Mouse (Mus musculus) intestine, postnatal 0 days (tissue): ENCODE data around the gene Spef1. TPM values are rescaled to one million over a fixed set of nuclear protein-coding genes. Genes with fewer than 3 reads are reported as not detected.

Source experiments
- ATAC-seq: fragments of 200-750 bp; cut with Nextera tagmentation; 2 replicates; pipeline ENCODE4 v1.8.0; 2017; ENCODE audit warnings: mild to moderate bottlenecking, moderate TSS enrichment, moderate library complexity
- H3K27ac ChIP-seq: fragments of 300-500 bp; sonication (generic); 2 replicates; pipeline ENCODE4 v1.5.1; 2014; ENCODE audit warnings: mild to moderate bottlenecking, low read depth, low read length, moderate library complexity
- H3K27me3 ChIP-seq: fragments of 300-500 bp; sonication (generic); replicated peaks from 2 replicates; pipeline ENCODE4 v1.6.1; 2014; ENCODE audit warnings: low read length, mixed read lengths; ENCODE audit not compliant: control insufficient read depth, insufficient read depth
- H3K36me3 ChIP-seq: fragments of 300-500 bp; sonication (generic); 2 replicates; pipeline ENCODE4 v1.6.1; 2014; ENCODE audit warnings: mild to moderate bottlenecking, moderate library complexity; ENCODE audit not compliant: control insufficient read depth, insufficient read depth
- H3K4me1 ChIP-seq: fragments of 300-500 bp; sonication (generic); replicated peaks from 2 replicates; pipeline ENCODE4 v1.6.1; 2014; ENCODE audit warnings: antibody characterized with exemption, low read length, mixed read lengths; ENCODE audit not compliant: control insufficient read depth, insufficient read depth
- H3K4me2 ChIP-seq: fragments of 300-500 bp; sonication (generic); replicated peaks from 2 replicates; pipeline ENCODE4 v1.6.1; 2014; ENCODE audit warnings: low read depth, mild to moderate bottlenecking, moderate library complexity
- H3K4me3 ChIP-seq: fragments of 300-500 bp; sonication (generic); 2 replicates; pipeline ENCODE4 v1.5.1; 2014; ENCODE audit warnings: low read depth, low read length
- H3K9ac ChIP-seq: fragments of 300-500 bp; sonication (generic); 2 replicates; pipeline ENCODE4 v1.6.1; 2014; ENCODE audit warnings: mild to moderate bottlenecking, low read depth, low read length
- H3K9me3 ChIP-seq: fragments of 300-500 bp; sonication (generic); 2 replicates; pipeline ENCODE4 v1.6.1; 2016; ENCODE audit warnings: mixed run types; ENCODE audit not compliant: control insufficient read depth
- CTCF ChIP-seq: sonication (generic); IDR thresholded peaks from 2 replicates; pipeline ENCODE4 v1.5.1; 2016; ENCODE audit warnings: low read depth, mild to moderate bottlenecking, control low read depth, antibody characterized with exemption, moderate library complexity
- WGBS: fragments of 180-500 bp; shearing (Covaris S2); extraction: QIAGEN DNeasy Blood & Tissue Kit; methylation state at CpG from one replicate; pipeline ENCODE4 v1.1.7; 2014; 5-methylcytosine and 5-hydroxymethylcytosine counted together
- polyA plus RNA-seq: library from polyadenylated mRNA; unstranded; fragments of >200 nt; fragmentation: Nextera tagmentation; extraction: Ambion mirVana; gene quantifications from 2 replicates; pipeline ENCODE4 v1.2.1, GENCODE M21; 2015

Spef1 gene
- polyA plus RNA-seq, 1 experiment from 2014 or later = 2.0 TPM

DNA sequence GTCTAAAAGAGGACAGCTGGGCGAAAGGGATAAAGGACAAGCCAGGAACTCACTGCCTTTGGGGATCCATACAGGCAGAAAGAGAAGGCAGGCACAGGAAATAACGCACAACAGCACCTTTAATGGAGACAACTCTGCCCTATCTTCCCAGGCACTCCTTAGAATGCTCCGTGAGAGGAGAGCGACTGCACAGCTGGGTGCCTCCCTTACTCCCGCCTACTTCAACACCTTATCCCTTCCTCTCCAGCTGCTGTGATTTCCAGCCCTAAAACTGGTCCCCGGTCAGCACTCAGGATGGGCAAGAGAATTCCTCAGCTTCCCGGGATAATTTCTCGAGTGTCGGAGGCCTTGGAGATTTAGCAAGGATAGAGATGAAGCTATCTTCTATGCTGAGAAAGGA, 16.1 kb downstream of the Spef1 start:
- no peak for ATAC-seq
- no peaks in the 10 kb centered on the region; the same call in 1 of the 2 replicates for H3K36me3 ChIP-seq
- H3K4me2 ChIP-seq = peak overlapping the region; percentile 58
- no peak for TF ChIP-seq CTCF
- H3K27me3 ChIP-seq = no peaks in the 10 kb centered on the region
- H3K27ac ChIP-seq = no peak overlapping the region
- H3K4me1 ChIP-seq = peaks cover 11% of the 10 kb centered on the region; the same call in 1 of the 2 replicates
- no peaks in the 10 kb centered on the region for H3K9me3 ChIP-seq
- WGBS = 38% methylated on average over 9 of the region's 9 CpGs
- H3K4me3 ChIP-seq = no peak overlapping the region
- no peak overlapping the region for H3K9ac ChIP-seq

DNA sequence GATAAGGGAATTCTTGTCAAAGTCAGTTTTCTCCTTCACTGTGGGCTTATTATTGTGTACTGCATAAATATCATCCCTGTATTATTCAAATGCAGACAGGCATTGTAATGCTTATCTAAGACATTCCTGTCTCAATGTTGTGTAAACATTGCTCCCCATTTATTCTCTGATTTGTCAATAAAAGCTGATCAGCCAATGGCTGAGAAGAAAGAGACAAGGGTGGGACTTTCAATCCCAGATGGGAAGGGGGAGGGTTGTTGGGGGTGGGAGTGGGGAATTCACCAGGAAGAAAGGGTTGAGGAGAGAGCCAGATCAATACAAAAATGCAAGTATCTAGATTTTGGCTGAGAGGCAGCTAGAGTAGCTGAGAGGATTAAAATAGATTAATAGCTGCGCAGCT, 18.2 kb downstream of the Spef1 start:
- no peak for ATAC-seq

DNA sequence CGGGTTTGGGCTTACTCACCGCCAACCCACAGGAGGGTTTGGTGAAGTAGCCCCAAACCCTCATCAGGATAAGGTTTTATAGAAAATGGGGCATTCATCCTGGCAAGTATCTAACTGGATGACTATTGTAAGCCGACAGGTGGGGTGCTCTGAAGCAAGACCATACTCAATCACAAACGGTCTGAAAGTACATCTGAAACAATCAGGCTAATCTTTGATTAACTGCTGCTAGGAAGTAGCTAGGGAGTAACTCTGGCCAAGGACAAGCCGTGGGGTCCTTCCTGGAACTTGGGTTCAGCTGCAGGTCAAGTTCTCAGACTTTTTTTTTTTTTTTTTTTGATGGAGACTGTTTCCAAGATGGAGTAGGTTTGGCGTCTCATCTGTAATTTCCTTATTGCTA, 19.1 kb downstream of the Spef1 start:
- Histone ChIP-seq H3K27ac (no peak overlapping the region), H3K27me3 (no peaks in the 10 kb centered on the region), H3K4me3 (no peak overlapping the region), H3K9me3 (no peaks in the 10 kb centered on the region), H3K9ac (no peak overlapping the region), H3K4me1 (no peaks in the 10 kb centered on the region; the same call in 1 of the 2 replicates), H3K36me3 (no peaks in the 10 kb centered on the region; the same call in 1 of the 2 replicates), H3K4me2 (no peak overlapping the region)
- no peak for ATAC-seq
- TF ChIP-seq CTCF = no peak
- WGBS = 63% methylated on average over 6 of the region's 6 CpGs

More for the DNA sequence above, 18.2 kb downstream of the Spef1 start:
- Histone ChIP-seq H3K9ac (no peak overlapping the region), H3K4me2 (no peak overlapping the region), H3K36me3 (no peaks in the 10 kb centered on the region; the same call in 1 of the 2 replicates), H3K27me3 (no peaks in the 10 kb centered on the region), H3K9me3 (no peaks in the 10 kb centered on the region), H3K4me3 (no peak overlapping the region), H3K27ac (no peak overlapping the region), H3K4me1 (no peaks in the 10 kb centered on the region; the same call in 1 of the 2 replicates)
- 57% methylated on average over 1 of the region's 1 CpGs for WGBS
- TF ChIP-seq CTCF = no peak

DNA sequence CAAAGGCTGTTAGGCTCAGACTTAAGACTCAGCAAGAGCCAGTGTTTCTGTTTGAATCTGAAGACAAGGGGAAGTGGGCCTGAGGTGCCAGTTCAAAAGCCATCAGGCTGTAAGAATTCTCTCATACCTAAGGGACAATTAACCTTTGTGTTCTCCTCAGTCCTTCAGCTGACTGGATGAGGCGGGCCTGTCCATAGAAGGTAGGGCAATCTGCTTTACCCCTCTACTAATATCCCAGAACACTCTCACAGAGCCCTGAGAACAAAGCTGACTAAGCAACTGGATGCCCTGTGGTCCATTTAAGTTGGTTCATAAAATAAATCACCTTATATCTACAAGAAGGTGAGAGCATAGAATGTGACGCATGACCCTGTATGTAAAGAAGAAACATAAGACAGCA, 20.9 kb downstream of the Spef1 start:
- Histone ChIP-seq H3K4me2 (no peak overlapping the region), H3K9me3 (no peaks in the 10 kb centered on the region), H3K27me3 (no peaks in the 10 kb centered on the region), H3K27ac (peak overlapping the region; percentile 64), H3K4me1 (no peaks in the 10 kb centered on the region; the same call in 1 of the 2 replicates), H3K4me3 (no peak overlapping the region), H3K36me3 (no peaks in the 10 kb centered on the region), H3K9ac (no peak overlapping the region)
- WGBS = 51% methylated on average over 2 of the region's 2 CpGs
- ATAC-seq = peak; percentile 71
- TF ChIP-seq CTCF = no peak

DNA sequence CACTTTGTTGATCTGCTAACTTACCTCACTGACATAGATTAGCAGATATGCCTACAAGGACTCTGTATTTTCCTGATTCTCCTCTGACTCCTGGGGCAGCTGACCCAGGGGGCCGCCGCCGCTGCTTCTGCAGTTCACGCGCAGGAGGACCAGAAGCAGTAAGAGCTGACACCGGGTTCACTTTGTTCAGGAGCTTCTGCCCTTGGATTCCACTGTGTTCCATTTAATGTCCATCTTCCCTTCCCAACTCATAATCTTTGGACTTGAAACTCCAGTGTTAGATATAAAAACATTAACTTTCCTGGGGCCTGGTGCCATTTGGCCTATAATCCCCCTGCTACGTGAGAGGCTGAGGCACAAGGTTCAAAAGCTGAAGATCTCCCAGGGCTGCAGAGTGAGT, 23.2 kb downstream of the Spef1 start:
- Histone ChIP-seq H3K9me3 (no peaks in the 10 kb centered on the region), H3K9ac (peak overlapping the region; percentile 18; the same call in 1 of the 2 replicates), H3K27ac (peak overlapping the region; percentile 77), H3K27me3 (no peaks in the 10 kb centered on the region), H3K4me3 (0 out of 2 replicates have a peak overlapping the region, but pooled peaks have one; percentile 18), H3K36me3 (no peaks in the 10 kb centered on the region), H3K4me1 (no peaks in the 10 kb centered on the region; the same call in none of the 2 replicates), H3K4me2 (peak overlapping the region; percentile 37)
- 54% methylated on average over 7 of the region's 7 CpGs for WGBS
- 0 out of 2 replicates have a peak, but pooled peaks have one; percentile 13 for ATAC-seq
- no peak for TF ChIP-seq CTCF

DNA sequence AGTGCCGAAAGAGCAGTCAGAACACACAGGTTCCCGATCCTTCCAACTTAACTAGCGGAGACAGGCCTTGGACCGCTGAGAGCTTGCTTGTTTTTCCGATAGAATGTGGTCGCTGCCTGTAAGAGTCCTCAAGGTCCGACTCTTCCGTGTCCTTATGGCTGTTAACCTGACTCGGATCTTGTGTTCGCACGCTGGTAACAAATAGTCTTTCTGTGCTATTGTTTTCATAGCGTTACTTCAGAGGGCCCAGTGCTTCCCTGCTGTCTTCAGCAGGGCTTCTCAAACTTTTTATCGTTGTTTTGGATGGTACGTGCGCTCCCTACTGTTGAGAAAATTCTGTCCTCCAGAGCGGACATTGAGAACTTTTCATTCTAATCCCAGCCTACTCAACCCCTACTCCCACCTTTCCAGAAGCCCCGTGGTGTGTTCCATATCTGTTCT, 26.4 kb downstream of the Spef1 start:
- Histone ChIP-seq H3K4me3 (peak overlapping the region; percentile 70), H3K9me3 (no peaks in the 10 kb centered on the region), H3K4me2 (peak overlapping the region; percentile 96), H3K27ac (peak overlapping the region; percentile 86), H3K9ac (peak overlapping the region; percentile 59), H3K4me1 (no peaks in the 10 kb centered on the region; the same call in none of the 2 replicates), H3K36me3 (no peaks in the 10 kb centered on the region), H3K27me3 (no peaks in the 10 kb centered on the region)
- ATAC-seq = no peak
- under 1% methylated on average over 17 of the region's 17 CpGs for WGBS
- peak; percentile 63 for TF ChIP-seq CTCF
